Mouse (Mus musculus) ES-Bruce4 (cell line): ENCODE results near the gene Ptprm.

Source experiments
- CTCF ChIP-seq: IDR thresholded peaks from one replicate; pipeline ENCODE4 v1.8.1; 2011; ENCODE audit warnings: low read depth, low read length
- EP300 ChIP-seq: IDR thresholded peaks from 2 replicates; pipeline ENCODE4 v1.6.1; 2011; ENCODE audit warnings: low read depth, low read length; ENCODE audit not compliant: insufficient read depth
- POLR2A ChIP-seq: IDR thresholded peaks from one replicate; pipeline ENCODE4 v1.8.1; 2011; ENCODE audit warnings: low read length; ENCODE audit not compliant: insufficient read depth

DNA sequence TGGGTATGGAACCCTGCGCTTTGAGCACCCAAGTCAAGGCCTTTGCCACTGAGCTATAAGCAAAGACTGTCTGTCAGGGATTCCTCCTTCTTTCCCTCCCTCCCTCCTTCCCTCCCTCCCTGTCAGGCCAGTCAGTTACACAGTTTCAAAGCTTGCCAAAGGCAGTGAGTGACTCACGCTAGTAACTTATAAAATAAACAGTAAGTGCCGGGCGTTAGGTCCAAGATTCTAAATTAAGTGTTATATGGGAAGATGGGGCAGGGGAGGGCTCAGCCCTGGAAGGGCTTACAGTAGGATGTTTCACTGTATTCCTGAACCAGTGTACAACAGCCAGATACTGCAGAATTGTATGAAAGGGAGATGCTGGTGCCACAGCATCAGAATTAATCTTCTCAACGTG, 2.8 kb downstream of the Ptprm start:
- TF ChIP-seq EP300 (no peak), POLR2A (no peak), CTCF (no peak)
